Mouse (Mus musculus): ENCODE measurements around the gene Gsg1.

Gene Gsg1

GRCm38 (mm10) chr6:135260435-135260834, 6.3 kb upstream of the Gsg1 start:
- DNase-seq (ENCODE audit: low spot score in 2 of 2), result no peak

GRCm38 (mm10) chr6:135252728-135253077, 1.4 kb downstream of the Gsg1 start:
- DNase-seq (ENCODE audit: low spot score in 2 of 2), result peak; percentile 69 to 70

DNA sequence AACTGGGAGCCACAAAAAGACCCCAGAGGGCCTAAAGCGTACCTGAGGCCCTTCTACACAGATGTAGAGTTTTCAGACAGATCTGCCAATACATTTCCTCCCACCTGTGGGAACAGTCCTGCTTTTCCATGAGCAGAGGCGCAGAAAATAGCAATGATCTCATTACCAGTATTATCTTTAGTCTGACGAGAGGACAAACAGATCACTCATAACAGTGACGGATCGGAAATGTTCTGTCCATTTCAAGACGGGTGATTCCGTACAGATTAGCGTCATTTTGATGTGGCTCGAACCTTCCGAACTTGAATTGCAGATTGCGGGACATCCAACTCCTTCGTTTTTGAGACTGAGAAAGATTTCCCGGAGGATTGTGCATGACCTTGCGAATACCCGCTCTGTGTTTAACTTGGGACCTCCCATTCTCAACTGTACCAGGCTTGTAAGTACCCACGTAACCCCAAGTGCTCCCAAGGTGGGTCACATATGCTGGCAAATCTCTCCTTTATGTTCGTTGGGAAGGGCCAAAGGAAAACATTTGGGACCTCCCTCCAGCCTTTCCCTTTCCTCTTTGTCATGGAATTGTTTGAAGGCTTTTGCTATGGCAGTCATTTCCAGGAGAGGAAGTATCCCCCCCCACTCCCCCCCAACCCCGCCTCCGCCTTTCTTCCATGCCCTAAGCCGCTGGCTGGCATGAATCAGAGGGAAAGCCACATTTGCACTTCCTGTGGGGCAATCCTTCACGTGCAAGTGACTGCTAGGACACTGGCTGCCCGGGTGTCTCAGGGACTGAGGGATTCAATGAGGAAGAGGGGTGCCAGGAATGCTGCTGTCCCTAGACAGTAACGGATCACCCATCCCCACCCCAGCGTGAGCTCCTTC, 2.1 kb downstream of the Gsg1 start:
- DNase-seq (ENCODE audit: low spot score in 2 of 2), result no peak

DNA sequence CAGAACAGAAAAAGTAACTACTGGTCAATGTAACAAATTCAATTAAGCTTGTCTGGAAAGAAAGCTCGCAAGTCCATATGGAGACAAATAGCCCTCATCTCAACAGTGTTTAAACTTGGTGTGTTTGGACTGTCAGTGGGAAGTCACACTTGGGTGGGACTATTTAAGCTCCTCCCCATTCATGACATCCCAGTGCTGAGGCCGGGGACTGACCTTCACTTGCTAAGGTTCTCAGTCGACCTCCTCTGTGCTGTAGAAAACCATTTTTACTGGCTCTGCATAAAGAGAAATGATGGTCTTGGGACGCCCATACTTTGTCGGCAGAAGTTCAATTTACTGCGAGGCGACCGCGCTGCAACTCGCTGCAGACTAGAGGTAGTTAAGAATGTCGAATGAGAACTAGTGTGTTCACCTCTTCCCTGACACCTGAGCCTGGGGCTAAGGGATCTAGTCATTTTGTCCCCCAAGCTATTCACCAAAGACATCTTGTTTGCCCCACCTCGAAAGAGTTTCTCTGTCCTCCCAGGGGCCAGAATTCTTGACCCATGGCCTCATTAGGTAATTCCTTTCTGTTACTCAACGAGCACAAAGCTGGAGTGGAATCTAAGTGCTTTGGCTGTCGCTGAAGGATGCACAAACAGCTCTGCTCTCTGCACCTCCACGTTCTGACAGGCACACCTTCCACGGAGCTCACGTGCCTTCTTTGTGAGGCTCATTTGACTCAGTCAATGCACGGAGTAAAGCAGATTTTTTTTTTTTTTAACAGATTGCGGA, 3.0 kb downstream of the Gsg1 start:
- DNase-seq (ENCODE audit: low spot score in 2 of 2), result no peak

DNA sequence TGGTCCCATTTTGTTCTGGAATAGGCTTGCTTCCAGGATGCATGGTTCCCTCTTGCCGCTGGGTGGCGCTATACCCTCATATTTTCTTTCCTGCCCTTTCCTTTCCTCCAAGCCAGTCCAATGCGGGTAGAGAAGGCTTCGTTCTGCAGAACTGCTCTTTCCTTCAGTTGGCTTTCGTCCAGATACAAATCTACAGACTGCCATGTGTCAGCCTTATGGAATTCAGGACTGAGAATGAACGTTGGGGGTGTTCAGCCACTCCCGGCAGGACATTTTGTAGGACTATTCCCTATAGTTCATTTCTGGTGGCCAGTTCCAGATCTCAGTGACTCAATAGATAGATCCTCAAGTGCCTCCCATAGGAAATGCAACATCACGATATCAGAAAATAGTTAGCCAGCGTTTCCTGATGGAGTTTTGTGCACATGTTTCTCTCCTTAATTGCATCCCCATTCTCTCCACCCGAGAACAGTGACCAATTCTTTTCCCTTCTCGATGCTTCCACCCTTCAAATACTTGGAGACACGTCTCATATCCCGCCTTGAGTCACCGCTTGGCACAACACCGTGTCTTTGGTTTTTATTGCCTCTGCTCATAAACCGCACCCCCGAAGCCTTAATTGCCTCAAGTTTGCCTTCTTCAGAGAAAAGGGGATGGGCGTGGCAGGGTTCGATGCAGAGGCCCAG, 4.2 kb downstream of the Gsg1 start:
- peak; percentile 29 to 44 for DNase-seq (ENCODE audit: low spot score in 2 of 2)

DNA sequence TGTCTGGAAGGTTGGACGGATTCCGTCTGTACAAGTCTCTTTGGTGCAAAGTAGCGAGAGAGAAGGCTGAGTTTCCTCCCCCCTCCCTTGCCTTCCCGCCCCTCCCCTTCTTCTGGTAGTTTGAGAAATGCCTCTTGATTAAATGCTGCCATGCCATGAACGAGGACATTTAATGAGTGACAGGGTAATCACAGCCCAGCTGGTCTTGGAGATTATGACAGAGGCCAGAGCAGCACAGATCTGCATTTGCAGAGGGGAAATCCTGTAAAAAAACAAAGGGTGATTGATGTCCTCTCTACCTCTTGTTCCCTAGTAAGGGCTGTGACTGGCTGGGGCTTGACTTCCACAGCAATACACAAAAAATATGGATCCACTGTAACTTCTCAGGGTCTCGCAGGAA, 6.3 kb downstream of the Gsg1 start:
- no peak for DNase-seq (ENCODE audit: low spot score in 2 of 2)

- no peak for DNase-seq (ENCODE audit: low spot score in 2 of 2)
These were observed 8.6 kb downstream of the Gsg1 start for GRCm38 (mm10) chr6:135245586-135245985.

DNA sequence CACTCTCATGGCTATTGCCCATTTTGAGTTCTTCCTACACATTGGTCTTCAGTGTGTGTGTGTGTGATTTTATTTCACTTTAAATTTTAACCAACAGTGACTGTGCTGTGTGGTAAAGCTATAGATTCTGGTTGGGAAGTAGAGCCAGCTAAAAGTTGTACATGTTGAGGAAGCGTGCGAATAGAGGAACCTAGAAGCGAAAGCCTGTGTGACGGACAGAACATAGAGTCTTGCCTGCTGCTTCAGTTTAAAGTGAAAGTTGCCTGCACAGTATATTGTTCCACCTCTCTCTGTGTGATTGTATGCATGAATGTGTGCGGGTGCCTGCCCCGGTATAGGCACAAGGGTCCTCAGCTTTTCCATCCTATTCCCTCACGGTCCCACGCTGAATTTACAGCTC, 13.8 kb downstream of the Gsg1 start:
- no peak for DNase-seq (ENCODE audit: low spot score in 2 of 2)

DNA sequence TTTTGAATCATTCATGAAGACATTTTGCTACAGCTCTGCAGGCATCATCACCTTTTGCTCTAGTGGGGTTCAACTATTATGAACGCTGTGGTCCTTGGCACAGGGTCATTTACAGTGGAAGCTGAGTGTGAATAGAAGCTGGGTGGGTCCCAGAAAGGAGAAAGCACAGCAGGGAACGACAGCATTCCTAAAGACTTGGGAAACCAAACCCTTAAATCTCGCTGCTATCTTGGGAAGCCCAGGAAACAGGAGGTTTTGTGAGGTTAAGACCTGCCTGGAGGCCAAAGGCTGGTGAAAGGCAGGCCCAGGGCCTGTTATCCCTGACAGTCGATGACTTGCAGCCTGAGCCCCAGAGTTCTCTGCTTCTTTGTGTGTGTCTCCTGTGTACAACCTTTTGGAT, 15.9 kb downstream of the Gsg1 start:
- DNase-seq (ENCODE audit: low spot score in 2 of 2), result no peak

DNA sequence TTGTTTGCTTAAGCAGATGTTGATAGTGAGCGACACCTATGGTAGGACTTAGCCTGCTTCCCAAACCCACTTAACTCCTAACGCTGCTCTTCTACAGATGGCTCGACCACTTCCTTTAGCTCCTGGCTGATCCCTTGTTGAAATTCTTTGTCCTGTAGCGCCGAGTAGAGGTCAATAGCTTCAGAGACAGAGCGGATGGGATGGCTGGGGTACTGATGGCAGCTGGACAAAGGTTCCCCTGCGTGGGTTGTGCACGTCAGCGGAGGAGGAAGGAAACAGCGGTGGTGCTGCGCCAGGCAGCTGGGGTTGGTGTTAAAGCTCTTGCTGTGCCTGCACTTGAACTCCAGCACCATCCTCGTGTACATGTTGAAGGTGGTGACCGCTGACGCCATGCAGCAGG, 16.8 kb downstream of the Gsg1 start:
- no peak for DNase-seq (ENCODE audit: low spot score in 2 of 2)

DNA sequence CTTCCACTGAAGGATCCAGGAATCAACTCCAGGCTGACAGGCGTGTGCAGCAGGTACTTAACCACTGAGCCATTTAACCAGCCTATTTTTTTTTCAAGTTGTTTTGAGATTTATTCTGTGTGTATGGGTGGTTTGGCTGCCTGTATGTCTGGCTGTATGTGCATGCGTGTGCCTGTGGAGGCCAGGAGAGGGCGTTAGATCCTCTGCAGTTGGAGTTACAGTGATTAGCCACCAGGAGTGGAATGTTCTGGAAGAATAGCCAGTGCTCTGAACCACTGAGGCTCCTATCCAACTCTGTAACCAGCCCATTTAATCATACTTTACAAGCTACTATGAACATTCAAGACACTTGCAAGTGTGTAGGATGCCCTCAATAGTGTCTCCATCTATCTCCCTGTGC, 17.6 kb downstream of the Gsg1 start:
- DNase-seq (ENCODE audit: low spot score in 2 of 2), result no peak

- DNase-seq (ENCODE audit: low spot score in 2 of 2), result no peak
These were observed 18.4 kb downstream of the Gsg1 start for GRCm38 (mm10) chr6:135235742-135236141.

- DNase-seq (ENCODE audit: low spot score in 2 of 2), result peak; percentile 55 to 72
These were observed 21.5 kb downstream of the Gsg1 start for GRCm38 (mm10) chr6:135232443-135233182.

- no peak for DNase-seq (ENCODE audit: low spot score in 2 of 2)
These were observed 23.6 kb downstream of the Gsg1 start for GRCm38 (mm10) chr6:135230586-135230985.

DNA sequence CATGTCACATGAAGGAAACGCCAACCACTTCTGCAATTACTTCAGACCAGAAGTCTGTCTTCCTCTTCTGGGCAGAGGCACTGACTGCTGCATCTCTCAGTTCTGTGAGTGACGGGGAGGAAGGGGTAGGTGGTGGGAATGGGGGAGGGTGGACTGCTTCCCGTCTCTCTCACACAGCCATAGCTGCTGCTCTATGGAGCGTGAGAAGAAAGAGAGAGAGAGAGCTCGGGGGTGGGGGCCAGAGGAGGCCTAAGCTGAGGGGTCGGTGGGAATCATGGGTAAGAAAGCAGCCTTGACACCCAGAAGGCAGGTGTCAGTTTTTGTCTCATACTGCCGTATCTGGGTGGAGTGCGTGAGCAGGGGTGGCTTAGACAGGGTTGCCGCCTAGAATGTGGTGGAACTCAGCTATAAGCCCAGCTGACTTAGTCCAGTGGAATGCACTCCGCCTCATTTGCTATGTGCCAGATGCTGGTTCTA, 25.6 kb downstream of the Gsg1 start:
- DNase-seq (ENCODE audit: low spot score in 2 of 2), result no peak

GRCm38 (mm10) chr6:135223786-135224416, 30.2 kb downstream of the Gsg1 start:
- no peak for DNase-seq (ENCODE audit: low spot score in 2 of 2)

DNA sequence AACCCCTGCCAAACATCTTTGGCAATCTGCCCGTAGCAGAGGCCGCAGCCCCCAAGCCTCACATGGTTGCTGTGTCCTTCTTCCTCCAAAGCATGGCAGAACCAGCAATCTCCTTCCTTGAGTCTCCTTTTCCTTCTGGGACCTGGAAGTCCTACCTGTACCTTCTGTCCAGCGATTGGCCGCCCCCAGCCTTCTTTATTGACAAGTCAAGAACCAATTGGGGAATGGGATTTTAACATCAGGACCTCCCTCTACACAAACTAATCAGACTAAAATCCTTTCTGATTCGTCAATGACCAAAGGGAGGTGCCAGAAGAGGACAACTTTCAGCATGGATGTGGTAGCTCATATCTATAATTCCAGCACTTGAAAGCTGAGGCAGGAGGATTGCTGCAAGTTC, 34.2 kb downstream of the Gsg1 start:
- DNase-seq (ENCODE audit: low spot score in 2 of 2), result no peak

DNA sequence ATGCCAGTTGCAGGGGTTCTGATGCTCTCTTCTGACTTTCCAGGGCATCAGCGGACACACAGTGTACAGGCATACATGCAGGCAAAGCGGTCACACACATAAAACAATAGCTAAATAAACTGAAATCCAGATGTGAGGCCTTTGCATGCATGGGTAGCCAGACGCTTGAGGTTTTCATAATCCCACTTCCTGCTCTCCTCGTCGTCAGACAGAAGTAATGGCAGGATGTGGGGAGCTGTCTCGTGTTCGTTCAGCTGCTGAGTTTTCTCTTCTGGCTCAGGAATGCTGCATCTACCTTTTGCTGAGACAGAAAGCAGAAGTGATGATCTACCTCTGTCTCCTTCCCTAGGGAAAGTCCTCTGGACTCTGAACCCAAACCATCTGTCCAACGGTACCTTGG, 35.8 kb downstream of the Gsg1 start:
- DNase-seq (ENCODE audit: low spot score in 2 of 2), result no peak

GRCm38 (mm10) chr6:135212666-135213065, 41.5 kb downstream of the Gsg1 start:
- no peak for DNase-seq (ENCODE audit: low spot score in 2 of 2)

DNA sequence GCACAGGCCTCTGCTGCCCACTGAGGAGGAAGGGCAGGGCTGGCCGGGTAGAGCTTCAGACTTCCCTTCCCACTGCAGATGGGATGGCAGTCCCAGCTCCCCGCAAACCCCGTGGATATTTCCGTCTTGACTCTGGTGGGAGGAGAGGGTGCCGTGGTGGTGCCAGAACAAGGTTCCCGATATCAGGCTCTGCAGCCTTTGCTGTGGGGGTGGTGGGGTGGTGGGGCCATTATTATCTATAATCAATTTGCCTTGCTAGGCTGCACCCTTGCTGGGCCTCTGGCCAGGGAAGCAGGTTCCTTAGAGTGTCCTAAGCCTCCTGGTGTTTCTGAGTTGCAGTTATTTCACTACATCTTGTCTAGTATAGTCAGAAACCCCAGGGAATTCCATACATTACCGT, 43.0 kb downstream of the Gsg1 start:
- DNase-seq (ENCODE audit: low spot score in 2 of 2), result no peak

GRCm38 (mm10) chr6:135206909-135207308, 47.2 kb downstream of the Gsg1 start:
- no peak for DNase-seq (ENCODE audit: low spot score in 2 of 2)

Measured in right cerebral cortex, postnatal 36 days (tissue).